Mouse (Mus musculus): Measurements from ENCODE around the gene Sod1.
"Not testable (repeated sequence)": the region's sequence is repeated elsewhere in the genome, so short reads cannot be mapped to it uniquely, and the experiment has no call there.

DNA sequence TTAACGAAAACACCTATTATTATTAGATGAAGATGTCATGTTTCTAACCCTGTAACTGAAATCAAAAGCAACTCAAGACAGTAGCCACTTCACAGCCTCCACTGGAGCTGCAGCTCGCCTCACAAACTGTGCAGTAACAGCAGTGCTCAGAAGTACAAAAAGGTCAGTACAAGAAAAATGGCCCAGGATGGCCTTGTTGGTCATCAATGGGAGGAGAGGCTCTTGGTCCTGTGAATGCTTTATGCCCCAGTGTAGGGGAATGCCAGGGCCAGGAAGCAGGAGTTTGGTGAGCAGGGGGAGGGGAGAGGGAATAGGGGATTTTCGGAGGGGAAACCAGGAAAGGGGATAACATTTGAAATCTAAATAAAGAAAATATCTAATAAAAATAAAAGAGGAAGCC is 30.7 kb downstream of the Sod1 start:
- not testable (repeated sequence) for TF ChIP-seq CTCF, EP300 (IDR thresholded peaks at IDR 0.05; ENCODE audit: low read depth)

All from liver, embryonic 14.5 days (tissue).